ENCODE assay signal across 7 mouse cellular contexts in the genomic region with DNA sequence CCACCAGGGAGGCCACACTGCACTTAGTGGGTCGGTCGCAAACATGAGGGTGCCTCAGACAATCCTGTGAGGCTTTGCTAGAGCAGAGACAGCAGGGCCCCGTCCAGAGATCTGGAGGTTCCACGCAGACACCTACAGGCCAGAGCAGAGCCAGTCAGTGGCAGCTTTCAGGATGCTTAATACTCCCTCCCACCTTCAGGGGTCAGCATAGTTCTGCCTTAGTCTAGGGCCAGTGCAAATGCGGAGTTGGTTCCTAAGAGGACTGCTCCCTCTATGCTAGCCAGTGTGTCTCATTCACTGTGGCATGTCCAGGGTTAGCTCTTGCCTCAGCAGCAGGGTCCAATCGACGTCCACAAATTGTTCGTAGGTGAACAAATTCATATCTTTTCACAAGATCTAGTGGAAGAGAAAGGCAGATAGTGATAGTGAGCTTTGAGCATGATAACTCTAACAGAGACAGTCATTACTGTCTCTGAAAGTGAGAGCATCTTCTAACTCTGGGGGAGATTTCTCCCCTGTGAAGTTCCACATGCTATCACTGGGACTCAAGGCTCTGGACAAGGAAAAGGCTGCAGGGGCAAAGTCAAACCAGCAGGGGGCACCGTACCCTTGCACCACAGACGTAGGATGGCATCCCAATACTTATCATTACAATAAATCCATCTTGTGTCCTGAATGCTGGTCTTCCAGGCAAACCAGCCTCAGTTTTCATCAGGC. TPM values are rescaled to one million over a fixed set of nuclear protein-coding genes. Genes with fewer than 3 reads are reported as not detected.
DNase-seq lines count a peak whose midpoint lies in the region; ATAC-seq lines count a peak whose summit lies in the region.

No protein-coding gene starts in this region.

- no peak overlapping the region for H3K4me3 ChIP-seq in limb, embryonic 10.5 days
- H3K4me3 ChIP-seq in midbrain, embryonic 13.5 days (replicated peaks): no peak overlapping the region

- peak; percentile 90 for ATAC-seq in granulocyte monocyte progenitor cell, adult 5-6 weeks (replicated peaks; ENCODE audit: poor library complexity, severe bottlenecking)
- peak; percentile 90 for ATAC-seq in midbrain, embryonic 13.5 days

- no peak overlapping the region for H3K27ac ChIP-seq in limb, embryonic 10.5 days
- no peak overlapping the region for H3K27ac ChIP-seq in midbrain, embryonic 13.5 days

- 0 out of 2 replicates have a peak, but pooled peaks cover under 1% of the 10 kb centered on the region for H3K4me1 ChIP-seq in limb, embryonic 10.5 days
- H3K4me1 ChIP-seq in midbrain, embryonic 13.5 days (replicated peaks): no peaks in the 10 kb centered on the region; the same call in 1 of the 2 replicates

- 0 out of 2 replicates have a peak overlapping the region, but pooled peaks have one; percentile 25 for H3K4me2 ChIP-seq in midbrain, embryonic 13.5 days (replicated peaks)

- 33% methylated on average over 10 of the region's 10 CpGs for WGBS in limb, embryonic 10.5 days
- 34% methylated on average over 10 of the region's 10 CpGs for WGBS in midbrain, embryonic 13.5 days

- no peaks in the 10 kb centered on the region for H3K27me3 ChIP-seq in limb, embryonic 10.5 days (ENCODE audit: low read depth, poor library complexity, severe bottlenecking)
- no peaks in the 10 kb centered on the region for H3K27me3 ChIP-seq in midbrain, embryonic 13.5 days

- H3K36me3 ChIP-seq in limb, embryonic 10.5 days: no peaks in the 10 kb centered on the region
- H3K36me3 ChIP-seq in midbrain, embryonic 13.5 days: no peaks in the 10 kb centered on the region

- DNase-seq in adrenal gland, adult 8-10 months: peak; percentile 61
- DNase-seq in embryo, embryonic 9.5 days (ENCODE audit: extremely low spot score): peak; percentile 81
- DNase-seq in kidney, adult 11 months: peak; percentile 78
- peak; percentile 83 for DNase-seq in limb, embryonic 10.5 days (ENCODE audit: low spot score)
- peak; percentile 53 for DNase-seq in spleen, adult 12 weeks (ENCODE audit: low spot score)

- no peak overlapping the region for H3K9ac ChIP-seq in midbrain, embryonic 13.5 days (replicated peaks)

- H3K9me3 ChIP-seq in limb, embryonic 10.5 days (replicated peaks): no peaks in the 10 kb centered on the region
- no peaks in the 10 kb centered on the region for H3K9me3 ChIP-seq in midbrain, embryonic 13.5 days

RNA-seq across cellular contexts. Expression of gene Lgalsl, which starts 36.5 kb away (rescaled TPM):
- total RNA-seq in adrenal gland, adult 8-10 months (2022): 10 to 100 TPM; 27.3 to 32.7 (median 30.3) TPM
- 4.4 and 8.2 TPM in 2 replicates for total RNA-seq in granulocyte monocyte progenitor cell, adult 5-6 weeks (2014; fragmentation: Nextera tagmentation)
- 5.9 and 7.2 TPM in 2 replicates for total RNA-seq in granulocyte monocyte progenitor cell, adult 5-6 weeks (2017)
- 29.8 and 31.3 TPM in 2 replicates for polyA plus RNA-seq in limb, embryonic 10.5 days (2016; fragmentation: Nextera tagmentation; extraction: Ambion mirVana)
- polyA plus RNA-seq in midbrain, embryonic 13.5 days (2015; fragmentation: Nextera tagmentation; extraction: Ambion mirVana): 49.4 and 52.4 TPM in 2 replicates

RNA-seq across cellular contexts. Expression of gene Aftph, which starts 53.0 kb away (rescaled TPM):
- total RNA-seq in adrenal gland, adult 8-10 months (2022): 10 to 100 TPM; 61.6 to 66.6 (median 62.4) TPM
- 47.8 and 58.4 TPM in 2 replicates for total RNA-seq in granulocyte monocyte progenitor cell, adult 5-6 weeks (2014; fragmentation: Nextera tagmentation)
- 44.6 and 50.5 TPM in 2 replicates for total RNA-seq in granulocyte monocyte progenitor cell, adult 5-6 weeks (2017)
- polyA plus RNA-seq in limb, embryonic 10.5 days (2016; fragmentation: Nextera tagmentation; extraction: Ambion mirVana): 14.9 and 15.8 TPM in 2 replicates
- polyA plus RNA-seq in midbrain, embryonic 13.5 days (2015; fragmentation: Nextera tagmentation; extraction: Ambion mirVana): 38.6 and 39.1 TPM in 2 replicates
